Mouse (Mus musculus): ENCODE data around the gene Ube2z. TPM values are rescaled to one million over a fixed set of nuclear protein-coding genes. Genes with fewer than 3 reads are reported as not detected.
A peak's percentile ranks its signal among the peaks of the same experiment; 100 is the strongest.

Gene Ube2z
- polyA plus RNA-seq, 1 experiment from 2014 or later = 34.3 TPM

GRCm38 (mm10) chr11:96005403-96006271 lies 59.6 kb downstream of the Ube2z start, which contains the start of gene Igf2bp1:
Igf2bp1 (minus strand) TSS chr11:96005940.
- Histone ChIP-seq H3K27me3 (replicated peaks) (no peaks in the 10 kb centered on the region), H3K9ac (replicated peaks) (peak within 1 kb of the TSS; percentile 67), H3K36me3 (no peaks in the 10 kb centered on the region), H3K4me3 (replicated peaks) (peak within 1 kb of the TSS; percentile 55), H3K9me3 (replicated peaks) (no peaks in the 10 kb centered on the region), H3K27ac (replicated peaks) (peak within 1 kb of the TSS; percentile 82), H3K4me2 (peak within 1 kb of the TSS; percentile 92), H3K4me1 (peaks cover 55% of the 10 kb centered on the region)
- peak; percentile 64 for ATAC-seq (ENCODE audit: low FRiP score)
- under 1% methylated on average over 71 of the region's 74 CpGs for WGBS

GRCm38 (mm10) chr11:96004793-96005402 lies 60.3 kb downstream of the Ube2z start:
- Histone ChIP-seq H3K4me2 (peak overlapping the region; percentile 92), H3K9ac (replicated peaks) (peak overlapping the region; percentile 67), H3K27ac (replicated peaks) (peak overlapping the region; percentile 82), H3K27me3 (replicated peaks) (no peaks in the 10 kb centered on the region), H3K4me1 (peaks cover 55% of the 10 kb centered on the region), H3K36me3 (no peaks in the 10 kb centered on the region), H3K9me3 (replicated peaks) (no peaks in the 10 kb centered on the region), H3K4me3 (replicated peaks) (peak overlapping the region; percentile 55)
- under 1% methylated on average over 30 of the region's 57 CpGs for whole genome bisulfite sequencing
- ATAC-seq (ENCODE audit: low FRiP score) = peak; percentile 19; the same call in 1 of the 2 replicates

DNA sequence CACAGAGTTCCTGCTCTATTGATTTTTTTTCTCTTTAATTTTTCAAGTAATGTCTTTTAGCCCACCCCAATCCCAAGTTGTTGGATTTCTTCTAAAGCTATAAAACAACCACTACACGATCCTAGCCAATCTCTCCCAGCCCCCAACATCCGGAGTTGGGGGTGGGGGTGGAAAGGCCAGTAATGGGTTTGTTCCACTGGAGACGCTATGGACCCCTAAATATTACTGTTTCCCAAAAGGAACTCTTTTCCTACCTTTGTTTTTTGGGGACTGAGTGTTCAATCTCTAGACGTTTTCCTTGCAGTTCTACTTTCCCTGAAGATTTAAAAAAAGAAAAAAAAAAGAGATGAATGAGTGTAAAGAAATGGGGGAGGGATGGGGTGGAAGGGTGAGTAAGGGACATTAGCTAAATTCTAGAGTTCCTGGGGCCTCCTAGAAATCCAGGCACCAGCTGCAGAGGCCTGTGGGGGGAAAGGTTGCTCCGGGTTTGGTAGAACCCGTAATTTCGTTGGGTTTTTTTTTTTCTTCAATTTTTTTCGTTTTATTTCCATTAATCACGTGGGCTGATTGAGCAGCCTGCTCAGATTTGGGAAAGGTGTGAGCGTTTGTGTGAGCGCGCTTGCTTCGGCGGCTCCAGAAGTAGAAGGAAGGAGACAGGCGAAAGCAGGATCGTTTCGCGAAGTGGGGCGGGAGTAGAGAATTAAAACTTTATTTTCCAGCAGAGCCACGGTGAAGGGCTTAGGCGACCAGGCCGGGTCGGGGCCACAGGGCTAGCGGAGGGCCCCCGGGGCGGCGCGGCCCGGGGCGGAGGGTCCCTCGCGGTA lies 61.0 kb downstream of the Ube2z start:
- H3K4me2 ChIP-seq = peak overlapping the region; percentile 92

GRCm38 (mm10) chr11:96003100-96003900 lies 61.9 kb downstream of the Ube2z start:
- Histone ChIP-seq H3K4me1 (peaks cover 55% of the 10 kb centered on the region), H3K36me3 (no peaks in the 10 kb centered on the region), H3K4me2 (peak overlapping the region; percentile 92), H3K27ac (replicated peaks) (no peak overlapping the region), H3K9ac (replicated peaks) (no peak overlapping the region), H3K4me3 (replicated peaks) (peak overlapping the region; percentile 19), H3K9me3 (replicated peaks) (no peaks in the 10 kb centered on the region), H3K27me3 (replicated peaks) (no peaks in the 10 kb centered on the region)
- WGBS = 3% methylated on average over 12 of the region's 12 CpGs
- no peak for ATAC-seq (ENCODE audit: low FRiP score)

More for the DNA sequence above, 61.0 kb downstream of the Ube2z start:
- Histone ChIP-seq H3K9me3 (replicated peaks) (no peaks in the 10 kb centered on the region), H3K4me3 (replicated peaks) (peak overlapping the region; percentile 55), H3K27ac (replicated peaks) (peak overlapping the region; percentile 82), H3K9ac (replicated peaks) (peak overlapping the region; percentile 67), H3K27me3 (replicated peaks) (no peaks in the 10 kb centered on the region), H3K36me3 (no peaks in the 10 kb centered on the region), H3K4me1 (peaks cover 55% of the 10 kb centered on the region)
- WGBS = under 1% methylated on average over 29 of the region's 32 CpGs
- ATAC-seq (ENCODE audit: low FRiP score) = no peak

Other genes with a start within 250 kb of the Ube2z start
- gene Phospho1, start 240.9 kb downstream of the Ube2z start, polyA plus RNA-seq (2015; fragmentation: Nextera tagmentation; extraction: Ambion mirVana) = 0.64 TPM in 1 of 2 replicates, not detected in the other
- 3.5 and 13.2 TPM in 2 replicates for gene Gngt2, start 228.2 kb downstream of the Ube2z start, polyA plus RNA-seq (2015; fragmentation: Nextera tagmentation; extraction: Ambion mirVana)
- gene Abi3, start 222.9 kb downstream of the Ube2z start, polyA plus RNA-seq (2015; fragmentation: Nextera tagmentation; extraction: Ambion mirVana) = 1.6 and 15.2 TPM in 2 replicates
- gene B4galnt2, start 150.5 kb downstream of the Ube2z start, polyA plus RNA-seq (2015; fragmentation: Nextera tagmentation; extraction: Ambion mirVana) = 5.1 TPM in 1 of 2 replicates, not detected in the other
- gene Igf2bp1, start 59.4 kb downstream of the Ube2z start, polyA plus RNA-seq (2015; fragmentation: Nextera tagmentation; extraction: Ambion mirVana) = 6.7 and 12.0 TPM in 2 replicates
- not detected in 2 replicates for gene Gip, start 40.8 kb downstream of the Ube2z start, polyA plus RNA-seq (2015; fragmentation: Nextera tagmentation; extraction: Ambion mirVana)
- gene Snf8, start 30.5 kb downstream of the Ube2z start, polyA plus RNA-seq (2015; fragmentation: Nextera tagmentation; extraction: Ambion mirVana) = 125 and 137 TPM in 2 replicates
- 863 and 912 TPM in 2 replicates for gene Atp5g1, start 10.3 kb upstream of the Ube2z start, polyA plus RNA-seq (2015; fragmentation: Nextera tagmentation; extraction: Ambion mirVana)
- gene Calcoco2, start 46.6 kb upstream of the Ube2z start, polyA plus RNA-seq (2015; fragmentation: Nextera tagmentation; extraction: Ambion mirVana) = not detected in 2 replicates
- 0.23 and 0.46 TPM in 2 replicates for gene Ttll6, start 68.4 kb upstream of the Ube2z start, polyA plus RNA-seq (2015; fragmentation: Nextera tagmentation; extraction: Ambion mirVana)
- gene Hoxb13, start 128.9 kb upstream of the Ube2z start, polyA plus RNA-seq (2015; fragmentation: Nextera tagmentation; extraction: Ambion mirVana) = 0.15 and 1.9 TPM in 2 replicates
- 55.7 and 57.5 TPM in 2 replicates for gene Hoxb9, start 206.1 kb upstream of the Ube2z start, polyA plus RNA-seq (2015; fragmentation: Nextera tagmentation; extraction: Ambion mirVana)
- gene Hoxb8, start 216.5 kb upstream of the Ube2z start, polyA plus RNA-seq (2015; fragmentation: Nextera tagmentation; extraction: Ambion mirVana) = 63.1 and 71.8 TPM in 2 replicates
- gene Hoxb7, start 221.2 kb upstream of the Ube2z start, polyA plus RNA-seq (2015; fragmentation: Nextera tagmentation; extraction: Ambion mirVana) = 101 and 115 TPM in 2 replicates
- 109 and 135 TPM in 2 replicates for gene Hoxb6, start 227.1 kb upstream of the Ube2z start, polyA plus RNA-seq (2015; fragmentation: Nextera tagmentation; extraction: Ambion mirVana)
- gene Hoxb5, start 237.9 kb upstream of the Ube2z start, polyA plus RNA-seq (2015; fragmentation: Nextera tagmentation; extraction: Ambion mirVana) = 39.5 and 106 TPM in 2 replicates